Mouse (Mus musculus) CD4-positive, CD25-positive, alpha-beta regulatory T cell, adult 4 months (primary cell): ENCODE measurements around the gene Ascc3. TPM values are rescaled to one million over a fixed set of nuclear protein-coding genes. Genes with fewer than 3 reads are reported as not detected.

ENCODE experiments used
- ATAC-seq: one replicate; pipeline ENCODE4 v1.8.0; 2017
- polyA plus RNA-seq, 2 experiments: library from polyadenylated mRNA; unstranded; fragments of 100-300 nt; shearing (Covaris generic); gene quantifications; one replicate each; pipeline ENCODE4 v1.2.1; 2017

Ascc3 gene
- polyA plus RNA-seq, 2 experiments from 2014 or later = 28.4 to 29.0 TPM

DNA sequence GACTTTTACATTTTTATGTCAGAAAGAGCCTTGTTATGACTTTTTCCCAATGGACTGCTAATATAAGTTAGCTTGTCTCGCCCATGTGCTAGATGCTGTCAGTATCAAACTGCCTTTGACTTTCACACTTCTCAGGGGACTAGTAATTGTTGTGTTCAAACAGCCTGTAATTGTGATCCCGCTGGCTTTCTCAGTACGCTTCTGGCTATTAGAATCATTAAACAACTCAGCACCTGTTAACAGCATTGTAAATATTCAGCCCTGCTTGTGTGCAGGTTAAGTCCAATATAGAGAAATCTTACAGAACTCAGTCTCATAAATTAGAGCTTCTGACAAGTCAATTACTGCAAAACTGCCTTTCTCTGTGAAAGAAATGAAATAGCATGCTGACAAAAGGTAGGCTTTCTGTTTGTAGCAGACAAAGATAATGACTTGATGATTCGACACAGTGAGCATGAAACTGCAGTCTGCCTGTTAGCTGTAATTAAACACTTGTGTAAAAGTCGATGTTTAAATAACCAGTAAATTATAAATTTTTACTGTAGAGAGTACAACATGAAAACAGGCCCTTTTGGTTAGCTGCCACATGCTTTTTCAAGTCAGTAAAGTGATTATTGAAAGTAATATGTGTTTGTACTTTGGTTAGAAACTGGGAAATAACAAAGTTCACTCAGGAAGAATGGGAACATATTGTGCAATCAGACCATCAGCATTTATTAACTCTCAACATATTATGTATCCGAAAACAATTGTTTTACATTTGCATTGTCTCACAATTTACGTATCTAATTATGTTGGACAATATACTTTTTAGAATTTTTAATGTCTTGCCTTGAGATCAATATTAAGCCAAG is 171.2 kb downstream of the Ascc3 start:
- ATAC-seq = no peak

DNA sequence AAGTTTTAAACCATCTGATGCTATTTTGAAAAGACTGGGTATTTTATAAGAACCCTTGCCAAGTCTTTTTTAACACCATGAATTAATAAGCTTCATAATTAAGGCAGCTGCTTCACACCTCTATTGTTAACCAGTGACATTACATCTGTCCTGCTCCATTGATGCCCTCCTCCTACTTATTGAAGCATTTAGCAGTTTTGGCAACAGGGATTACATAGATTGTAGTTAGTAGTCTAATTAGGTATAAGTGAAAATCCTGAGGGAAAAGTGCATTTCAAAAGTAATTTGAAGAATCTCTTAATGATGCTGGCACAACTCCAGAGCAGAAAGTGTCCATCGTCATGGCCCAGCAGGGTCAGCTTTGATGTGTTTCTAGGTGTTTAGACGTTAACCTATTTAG is 180.3 kb downstream of the Ascc3 start:
- no peak for ATAC-seq

DNA sequence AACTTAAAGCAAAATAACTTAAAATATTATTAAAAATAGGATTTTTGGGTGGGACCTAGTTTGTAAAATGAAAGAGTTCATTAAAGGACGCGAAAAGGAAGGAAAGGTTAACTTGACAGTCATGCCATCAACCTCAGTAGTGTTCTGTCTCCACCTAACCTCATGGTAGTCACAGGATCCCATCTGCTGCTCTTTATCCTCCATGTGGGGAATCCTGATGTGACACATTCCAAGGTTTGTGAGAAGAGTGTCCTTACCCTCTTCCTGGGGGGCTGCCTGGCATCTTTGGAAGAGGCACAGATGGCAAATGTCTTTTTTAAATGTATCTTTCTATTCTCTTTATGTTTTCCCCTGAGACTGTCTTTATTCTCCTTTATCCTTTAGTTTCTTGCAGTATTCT is 181.4 kb downstream of the Ascc3 start:
- ATAC-seq = no peak

DNA sequence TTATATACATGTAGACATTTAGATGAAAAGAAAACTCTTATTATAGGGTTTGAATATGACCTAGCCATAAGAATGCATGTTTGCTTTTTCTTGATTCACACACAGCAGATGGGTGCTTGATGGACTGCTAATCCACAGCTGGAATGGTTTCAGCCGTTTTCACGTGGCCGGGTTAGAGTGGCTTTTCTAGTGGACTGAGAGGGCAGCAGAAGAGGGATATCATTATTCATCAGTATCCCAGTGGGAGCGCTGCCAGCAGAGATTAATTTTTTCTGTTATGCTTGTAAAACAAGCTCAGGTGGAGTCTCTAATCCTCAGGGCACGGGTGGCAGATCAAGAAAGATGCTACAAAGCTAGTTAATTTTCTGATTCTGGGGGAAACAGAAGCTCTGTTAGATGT is 200.4 kb downstream of the Ascc3 start:
- no peak for ATAC-seq

DNA sequence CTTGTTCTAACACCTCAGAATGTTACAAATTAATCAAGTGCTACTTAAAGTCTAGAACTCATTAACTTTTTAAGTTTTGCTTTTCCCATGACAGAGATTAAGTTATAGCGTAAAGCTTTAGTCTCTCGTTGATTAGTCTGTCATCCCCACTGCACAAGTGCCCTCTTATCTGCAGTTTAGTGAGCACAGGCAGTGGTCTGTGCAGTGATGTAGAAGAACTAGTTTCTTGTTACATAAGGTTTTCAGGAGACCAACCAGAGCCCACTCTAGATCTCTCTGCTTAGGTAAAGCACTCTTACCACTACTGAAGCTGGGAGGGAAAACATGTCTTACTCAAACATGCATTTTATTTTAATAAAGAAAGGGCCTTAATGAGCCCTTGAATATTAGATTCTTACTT is 209.1 kb downstream of the Ascc3 start:
- ATAC-seq = no peak

DNA sequence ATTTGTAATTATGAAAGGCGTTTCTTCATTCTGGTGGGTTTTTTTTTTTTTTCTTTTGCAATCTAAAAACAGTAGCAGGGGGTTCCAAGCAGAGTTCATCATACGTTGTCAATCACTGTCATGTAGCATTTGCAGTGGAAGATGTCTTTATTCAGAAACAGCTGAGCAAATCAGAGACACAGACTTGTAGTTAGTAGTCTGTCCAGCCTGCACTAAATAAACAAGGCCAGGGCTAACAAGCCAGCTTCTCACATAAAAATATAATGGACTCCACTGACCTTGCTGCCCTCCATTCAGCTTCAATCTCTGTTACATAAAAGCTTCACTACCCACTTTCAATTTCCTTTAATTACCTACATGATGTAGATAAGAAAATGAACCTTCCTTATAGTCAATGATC is 209.9 kb downstream of the Ascc3 start:
- ATAC-seq = no peak

DNA sequence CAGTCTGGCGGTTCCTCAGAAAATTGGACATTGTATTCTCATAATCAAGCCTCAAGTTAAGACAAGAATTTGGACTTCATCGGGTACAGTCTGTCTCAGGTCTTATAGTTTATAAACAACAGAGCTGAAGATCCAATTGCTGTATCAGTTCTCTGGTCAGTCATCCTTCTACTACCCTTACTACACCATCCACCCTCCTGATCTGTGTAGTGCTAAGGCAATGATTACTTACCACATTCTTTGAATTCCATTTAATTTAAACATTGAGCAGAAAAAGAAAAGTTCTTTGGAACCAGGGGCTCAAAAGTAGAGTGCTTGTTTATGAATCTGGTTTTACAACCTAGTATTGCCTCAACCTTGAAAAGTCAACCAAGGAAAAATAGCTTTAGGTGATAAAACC is 213.7 kb downstream of the Ascc3 start:
- no peak for ATAC-seq

DNA sequence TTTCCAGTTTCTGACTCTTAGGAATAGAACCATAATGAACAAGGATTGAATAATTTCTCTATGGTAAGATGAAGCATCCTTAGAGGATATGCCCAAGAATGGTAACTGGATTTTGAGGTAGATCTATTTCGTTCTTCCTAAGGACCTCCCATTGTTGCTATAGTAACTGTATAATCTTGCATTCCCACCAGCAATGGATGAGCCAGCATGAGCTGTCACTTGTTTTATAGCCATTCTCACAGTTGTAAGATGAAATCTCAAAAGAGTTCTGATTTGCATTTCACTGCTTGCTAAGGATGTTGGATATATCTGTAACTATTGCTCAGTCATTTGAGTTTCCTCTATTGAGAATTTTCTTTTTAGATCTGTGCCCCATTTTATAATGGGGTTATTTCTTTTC is 229.9 kb downstream of the Ascc3 start:
- ATAC-seq = no peak

DNA sequence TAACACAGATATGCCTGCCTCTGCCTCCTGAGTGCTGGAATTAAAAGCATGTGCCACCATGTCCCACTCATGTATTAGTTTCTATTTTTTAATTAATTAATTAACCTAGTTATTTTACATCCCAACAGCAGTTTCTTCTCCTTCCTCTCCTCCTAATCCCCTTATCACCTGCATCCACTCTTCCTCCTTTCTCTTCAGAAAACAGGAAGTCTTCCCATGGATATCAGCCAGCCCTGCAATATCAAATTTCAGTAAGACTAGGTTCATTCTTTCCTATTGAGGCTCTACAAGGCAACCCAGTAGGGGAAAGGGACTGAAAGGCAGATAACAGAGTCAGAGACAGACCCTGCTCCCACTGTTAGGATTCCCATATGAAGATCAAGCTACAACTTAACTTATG is 234.4 kb downstream of the Ascc3 start:
- ATAC-seq = no peak

DNA sequence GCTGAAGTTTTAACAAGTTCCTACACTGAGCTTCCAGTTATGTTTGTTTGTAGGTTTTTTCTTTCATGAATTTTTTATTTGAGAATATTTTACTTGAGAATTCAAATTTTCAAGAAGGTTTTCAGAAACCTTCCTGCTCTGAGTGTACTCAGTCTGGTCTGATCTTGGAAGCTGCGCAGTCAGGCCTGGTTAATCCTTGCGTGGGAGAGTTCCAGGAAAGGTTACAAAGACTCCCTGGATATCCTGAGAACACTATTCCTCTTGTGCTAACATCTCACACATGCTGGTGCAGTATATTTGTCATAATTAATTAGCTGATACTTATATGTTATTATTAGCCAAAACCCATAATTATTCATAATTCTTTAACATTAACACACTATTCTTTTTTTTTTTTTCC is 242.1 kb downstream of the Ascc3 start:
- ATAC-seq = no peak

DNA sequence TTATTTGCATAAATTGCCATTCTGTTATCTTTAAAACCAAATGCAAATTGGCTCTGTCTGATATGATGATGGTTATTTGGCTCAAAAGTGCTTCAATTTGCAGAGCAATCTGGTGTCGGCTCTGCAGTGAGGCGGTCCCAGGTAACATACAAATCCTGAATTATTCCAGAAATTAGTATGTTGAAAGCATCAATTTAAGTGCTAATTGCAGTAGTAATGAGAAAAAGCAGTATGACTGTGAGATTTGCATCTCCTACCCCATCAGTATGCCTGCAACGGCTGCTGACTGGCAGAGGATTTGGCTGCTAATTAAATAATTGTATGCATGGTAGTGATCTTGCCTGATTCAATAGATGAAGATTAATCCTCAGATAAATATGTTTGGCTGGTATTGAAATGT is 250.9 kb downstream of the Ascc3 start:
- ATAC-seq = no peak

DNA sequence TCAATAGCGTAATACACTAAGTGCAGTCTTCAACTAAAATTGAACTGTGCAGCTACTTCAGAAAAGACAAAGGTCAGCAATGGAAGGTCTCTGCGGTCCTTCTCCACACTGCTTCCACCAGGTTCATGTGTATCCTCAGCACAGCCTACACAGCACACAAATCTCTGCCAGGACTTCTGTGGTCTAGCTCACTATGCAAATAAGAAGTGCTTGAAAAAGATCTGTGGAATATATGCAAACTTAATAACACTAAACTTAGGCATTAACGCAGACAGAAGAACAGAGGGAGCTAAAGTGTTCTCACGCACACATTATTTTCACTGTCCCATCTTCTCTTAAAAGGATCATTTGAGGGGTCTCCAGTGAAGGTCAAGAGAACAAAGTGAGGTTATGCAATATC is 275.7 kb downstream of the Ascc3 start:
- ATAC-seq = no peak

DNA sequence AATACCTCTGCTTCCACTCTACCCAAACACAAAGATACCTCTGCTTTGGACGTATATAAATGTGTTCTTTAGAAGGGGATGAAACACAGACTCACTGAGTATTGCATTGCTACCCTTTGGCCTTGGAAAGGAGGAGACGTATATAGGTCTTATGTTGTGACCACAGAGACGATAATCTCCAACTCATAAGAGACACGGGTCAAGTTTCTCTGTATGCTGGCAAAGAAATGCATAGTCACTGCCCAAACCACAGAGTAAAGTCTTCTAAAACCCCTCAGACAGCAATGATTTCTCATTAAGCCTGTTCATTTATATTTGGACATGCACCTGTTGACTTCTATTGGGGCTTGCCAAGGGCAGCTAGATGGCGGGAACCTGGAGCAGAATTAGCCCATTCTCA is 284.5 kb downstream of the Ascc3 start:
- no peak for ATAC-seq

DNA sequence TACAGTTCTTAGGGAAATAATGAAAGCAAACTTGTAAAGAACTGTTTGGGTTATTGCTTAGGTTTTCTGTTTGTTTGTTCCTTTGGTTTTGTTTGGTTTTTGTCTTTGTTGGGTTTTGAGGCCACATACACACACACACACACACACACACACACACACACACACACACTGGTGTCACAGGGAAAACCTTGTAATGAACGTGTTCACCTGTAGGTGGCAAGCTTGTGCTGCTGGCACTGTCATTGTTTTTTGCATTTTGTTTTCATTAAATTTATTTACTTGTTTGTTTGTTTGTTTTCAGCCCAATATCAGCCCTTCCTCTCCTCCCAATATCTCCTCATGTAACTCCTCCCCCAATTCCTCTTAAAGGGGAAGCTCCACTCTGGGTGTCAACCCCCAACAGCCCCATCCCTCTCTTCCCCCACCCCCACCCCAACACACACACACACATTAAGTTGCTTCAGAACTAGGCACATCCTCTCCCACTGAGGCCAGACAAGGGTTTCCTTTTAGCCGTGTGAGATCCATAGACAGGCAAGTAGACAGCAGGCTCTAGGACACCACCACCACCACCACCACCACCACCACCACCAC is 289.1 kb downstream of the Ascc3 start:
- ATAC-seq = no peak

DNA sequence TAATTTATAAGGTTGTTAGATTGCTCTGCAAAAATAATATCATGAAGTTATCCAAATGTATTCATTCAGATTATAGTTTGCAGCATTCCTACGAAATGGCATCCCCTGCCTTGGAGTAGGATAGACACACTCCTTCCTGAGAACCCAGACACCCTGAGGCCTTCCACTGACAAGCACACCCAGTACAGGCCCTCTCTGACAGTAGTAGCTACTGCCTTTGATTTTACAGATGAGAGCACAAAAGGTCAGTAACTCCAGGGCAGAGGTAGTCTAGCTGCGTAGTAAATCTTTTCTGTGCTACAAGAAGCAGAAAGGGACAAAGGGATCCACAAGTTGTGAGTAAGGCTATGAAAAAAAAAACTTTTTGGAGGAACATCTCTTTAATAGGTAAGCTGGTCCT is 289.9 kb downstream of the Ascc3 start:
- no peak for ATAC-seq

DNA sequence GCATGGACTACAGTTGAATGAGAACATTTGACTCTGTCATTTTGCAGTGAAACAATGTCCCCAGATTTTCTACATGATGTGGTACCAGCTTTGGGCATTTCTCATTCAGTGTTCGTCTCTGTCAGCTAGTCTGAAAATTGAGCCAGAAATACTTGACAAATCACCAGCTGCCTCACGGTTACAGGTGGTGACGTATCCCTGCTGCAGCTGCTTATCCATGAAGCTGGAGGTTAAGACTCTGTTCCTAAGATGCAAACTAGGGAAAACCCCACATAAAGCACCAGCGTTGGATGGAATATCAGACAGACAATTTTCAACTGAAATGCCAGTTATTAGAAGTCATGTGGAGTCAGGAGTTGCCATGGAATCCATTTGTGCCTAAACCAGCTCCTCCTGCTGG is 293.8 kb downstream of the Ascc3 start:
- ATAC-seq = no peak

DNA sequence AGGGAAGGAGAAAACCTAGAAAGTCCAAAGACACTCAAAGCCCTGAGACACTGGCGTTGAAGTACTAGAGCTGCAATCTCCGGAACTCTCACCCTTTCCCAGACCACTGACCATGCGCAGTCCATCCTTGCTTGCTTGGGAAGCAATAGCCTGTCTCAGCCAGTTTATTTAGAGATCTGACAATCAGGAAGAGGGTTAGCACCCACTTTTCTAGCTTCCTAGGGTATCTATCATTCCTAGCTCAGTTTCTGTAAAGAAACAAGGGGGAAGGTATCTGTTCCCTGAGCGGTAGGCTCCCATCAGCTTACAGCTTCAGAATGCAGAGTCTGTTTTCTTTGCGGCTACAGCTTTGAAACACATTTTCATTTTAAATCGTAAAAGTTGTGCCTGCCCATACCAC is 298.2 kb downstream of the Ascc3 start:
- no peak for ATAC-seq

DNA sequence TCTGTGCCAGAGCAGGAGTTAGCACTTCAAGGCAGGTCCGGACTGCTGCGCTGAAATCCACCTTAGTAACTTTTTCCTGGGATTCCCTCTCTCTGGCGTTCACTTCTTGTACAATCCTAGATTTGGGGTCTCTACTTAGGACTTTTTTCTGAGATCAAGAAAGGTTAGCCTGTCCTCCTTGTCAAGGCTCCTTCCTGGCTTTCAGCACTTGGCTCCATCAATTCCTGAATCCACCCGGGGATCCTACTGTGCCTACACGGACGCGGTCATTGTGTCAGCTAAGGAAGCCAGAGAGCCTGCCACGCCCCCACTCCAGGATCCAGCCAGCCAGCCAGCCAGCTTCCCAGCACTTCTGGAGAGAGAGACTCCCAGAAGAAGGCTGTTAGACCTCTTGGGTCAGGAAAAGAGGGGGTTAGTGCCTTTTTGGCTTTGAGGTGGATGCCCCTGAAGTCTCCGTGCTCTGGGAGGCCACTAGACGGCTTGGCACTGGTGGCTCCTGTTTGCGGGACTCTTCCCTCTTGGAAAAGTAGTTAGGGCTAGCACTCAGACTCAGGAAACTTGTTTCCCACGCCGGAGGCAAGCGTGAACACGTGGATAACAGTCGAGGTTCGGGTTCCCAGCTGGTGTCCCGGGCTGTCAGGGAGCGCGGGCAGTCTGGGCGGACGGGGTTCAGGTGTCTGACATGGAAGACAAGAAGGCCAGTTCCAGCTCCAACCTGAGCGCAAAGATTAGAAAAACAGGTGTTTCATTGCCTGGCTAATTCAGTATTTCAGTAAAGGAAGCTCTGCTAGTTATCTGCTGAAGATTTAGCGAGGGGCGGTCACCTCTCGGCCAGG is 299.6 kb downstream of the Ascc3 start:
- no peak for ATAC-seq

DNA sequence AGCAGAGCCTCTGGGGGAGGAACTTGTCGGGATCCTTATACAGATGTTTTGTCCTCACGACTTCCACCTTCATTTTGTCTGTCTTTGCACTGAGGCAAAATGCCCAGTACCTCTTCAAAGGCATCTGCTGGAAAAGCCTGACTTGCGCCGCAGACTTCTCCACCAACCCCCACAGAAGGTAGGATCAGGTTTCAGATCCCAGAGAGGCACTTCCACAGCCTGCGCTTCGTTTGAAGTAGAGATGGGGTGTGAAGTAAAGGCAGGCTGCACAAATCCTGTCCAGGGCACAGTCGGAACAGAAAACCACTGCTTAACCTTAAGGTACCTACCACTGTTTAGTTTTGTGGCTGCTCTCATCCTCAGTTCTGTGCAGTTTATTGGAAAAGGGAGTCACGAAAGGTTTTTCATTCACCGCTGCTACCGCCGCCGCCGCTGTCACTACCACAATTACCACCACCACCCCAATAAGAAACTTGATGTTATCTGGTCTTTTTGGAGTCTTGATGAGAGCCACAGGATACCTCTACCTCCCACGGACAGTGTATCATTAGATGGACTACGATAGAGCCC is 300.4 kb downstream of the Ascc3 start:
- no peak for ATAC-seq

DNA sequence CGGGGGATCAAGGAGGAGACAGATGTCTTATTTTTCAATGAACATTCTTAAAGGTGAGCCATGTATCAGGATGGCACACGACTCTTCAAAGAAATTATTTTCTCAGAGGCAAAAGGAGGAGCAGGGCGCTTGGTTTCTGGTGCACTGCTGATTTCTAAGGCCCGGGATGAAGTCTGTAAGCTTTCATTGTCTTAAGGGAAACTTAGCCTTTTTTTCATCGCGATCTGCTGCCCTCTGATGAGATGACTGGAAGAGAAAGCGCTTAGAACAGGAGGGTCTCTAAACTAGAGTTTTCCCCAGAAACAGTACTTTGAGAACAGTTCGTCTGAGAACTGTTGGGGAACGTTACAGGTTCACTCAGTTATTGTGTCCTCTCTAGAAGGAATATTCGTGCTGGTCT is 301.1 kb downstream of the Ascc3 start:
- no peak for ATAC-seq

DNA sequence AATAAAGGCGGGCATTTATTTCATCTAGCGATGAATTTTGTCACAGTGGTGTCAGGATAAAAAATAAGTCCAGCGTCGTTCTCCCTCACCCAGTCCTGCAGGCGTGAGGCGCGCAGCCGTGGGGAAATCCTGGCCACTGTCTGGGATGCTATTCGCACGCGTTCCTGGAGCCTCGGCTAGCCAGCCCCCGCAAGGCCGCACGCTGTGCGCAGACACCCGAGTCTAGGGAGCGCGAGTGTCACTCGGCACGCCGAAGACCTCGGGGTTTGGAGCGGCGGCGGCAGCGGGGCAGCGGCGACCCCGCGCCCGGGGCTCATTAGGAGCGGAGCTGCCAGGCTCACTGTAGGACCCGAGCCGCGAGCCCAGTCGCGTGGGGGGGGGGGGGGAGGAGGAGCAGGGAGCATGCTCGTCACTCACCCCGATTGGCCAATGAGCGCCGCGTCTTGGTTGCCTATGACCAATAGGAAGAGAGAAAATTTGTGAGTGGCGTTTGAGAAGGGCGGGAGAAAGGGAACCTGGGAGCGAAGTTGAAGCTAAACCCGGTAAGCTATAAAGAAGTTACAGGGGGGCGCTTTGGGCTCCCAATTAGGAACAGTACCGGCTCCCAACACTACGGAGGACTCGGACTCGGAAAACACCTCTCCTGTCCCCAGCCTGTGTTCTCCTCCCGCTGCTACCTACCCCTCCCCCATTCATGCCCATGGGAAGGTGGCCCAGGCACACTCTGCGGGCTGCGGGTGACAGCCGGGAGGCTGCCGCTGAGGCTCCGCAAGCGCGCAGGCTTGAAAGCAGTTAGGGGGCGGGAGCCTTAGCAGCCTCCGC is 301.9 kb downstream of the Ascc3 start, which contains the start of gene Sim1:
Sim1 (plus strand) TSS at position 585 of the 822 bp plus-strand sequence.
- ATAC-seq = peak; percentile 71

DNA sequence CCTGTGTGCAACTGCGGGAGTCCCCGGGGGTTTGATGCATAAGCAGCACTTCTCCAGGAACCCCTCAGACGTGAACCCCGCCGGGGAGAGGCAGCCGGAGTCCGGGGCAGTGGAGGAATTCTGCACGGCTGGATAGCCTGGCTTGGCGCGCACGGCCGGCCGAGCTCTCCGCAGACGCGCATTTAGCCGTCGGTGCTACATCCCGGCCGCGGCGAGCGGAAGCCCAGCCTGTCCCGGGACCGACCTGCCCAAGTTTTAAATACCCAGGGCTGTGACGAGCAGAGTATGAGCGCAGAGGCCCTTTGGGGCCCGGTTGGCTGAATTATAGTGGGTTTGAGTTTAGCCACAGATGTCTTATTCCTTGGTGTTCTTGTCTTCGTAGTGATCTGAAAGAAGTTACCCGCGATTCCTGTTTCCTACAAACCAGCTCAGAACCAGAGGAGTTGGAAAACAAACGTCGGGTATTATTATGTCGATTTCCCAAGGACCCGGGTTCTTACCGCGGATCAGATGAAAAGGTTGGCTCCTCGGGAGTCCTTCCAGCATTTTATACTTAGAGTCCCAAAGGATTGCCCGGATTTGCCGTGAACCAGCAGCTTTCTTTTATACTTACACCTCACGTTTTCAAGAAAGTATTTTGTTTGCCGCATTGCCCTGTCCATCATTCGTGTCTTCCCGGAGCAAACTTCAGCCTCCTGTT is 302.8 kb downstream of the Ascc3 start:
- no peak for ATAC-seq
